Mouse (Mus musculus) hindbrain, embryonic 11.5 days (tissue): ENCODE results near the gene Krba1. TPM values are rescaled to one million over a fixed set of nuclear protein-coding genes. Genes with fewer than 3 reads are reported as not detected.

Source experiments
- ATAC-seq: fragments of 200-750 bp; cut with Nextera tagmentation; 2 replicates; pipeline ENCODE4 v1.8.0; 2017; ENCODE audit warnings: mild to moderate bottlenecking, moderate TSS enrichment, moderate library complexity; ENCODE audit not compliant: low FRiP score
- DNase-seq: peaks from one replicate; pipeline ENCODE4 v3.0.0-alpha.2; 2015; ENCODE audit warnings: low spot score
- H3K27ac ChIP-seq: fragments of 300-500 bp; sonication (generic); 2 replicates; pipeline ENCODE4 v1.5.1; 2014; ENCODE audit warnings: mild to moderate bottlenecking, low read depth, low read length
- H3K27me3 ChIP-seq: fragments of 300-500 bp; sonication (generic); 2 replicates; pipeline ENCODE4 v1.6.1; 2014; ENCODE audit warnings: mild to moderate bottlenecking, low read length, moderate library complexity, mixed read lengths; ENCODE audit not compliant: control insufficient read depth, insufficient read depth
- H3K36me3 ChIP-seq: fragments of 300-500 bp; sonication (generic); 2 replicates; pipeline ENCODE4 v1.6.1; 2014; ENCODE audit warnings: mild to moderate bottlenecking, low read length, moderate library complexity, mixed read lengths; ENCODE audit not compliant: control insufficient read depth, insufficient read depth
- H3K4me1 ChIP-seq: fragments of 300-500 bp; sonication (generic); replicated peaks from 2 replicates; pipeline ENCODE4 v1.6.1; 2014; ENCODE audit warnings: low read length, mixed read lengths; ENCODE audit not compliant: control insufficient read depth, insufficient read depth
- H3K4me2 ChIP-seq: fragments of 300-500 bp; sonication (generic); replicated peaks from 2 replicates; pipeline ENCODE4 v1.6.1; 2014; ENCODE audit warnings: mild to moderate bottlenecking, low read depth, low read length
- H3K4me3 ChIP-seq: fragments of 300-500 bp; sonication (generic); 2 replicates; pipeline ENCODE4 v1.5.1; 2014; ENCODE audit warnings: low read depth, low read length
- H3K9ac ChIP-seq: fragments of 300-500 bp; sonication (generic); 2 replicates; pipeline ENCODE4 v1.6.1; 2014; ENCODE audit warnings: low read depth, low read length
- H3K9me3 ChIP-seq: fragments of 300-500 bp; sonication (generic); 2 replicates; pipeline ENCODE4 v1.6.1; 2016; ENCODE audit warnings: low read length; ENCODE audit not compliant: control insufficient read depth
- WGBS: fragments of 180-500 bp; shearing (Covaris S2); extraction: QIAGEN DNeasy Blood & Tissue Kit; methylation state at CpG from one replicate; pipeline ENCODE4 v1.1.7; 2014; 5-methylcytosine and 5-hydroxymethylcytosine counted together
- polyA plus RNA-seq: library from polyadenylated mRNA; unstranded; fragments of >200 nt; fragmentation: Nextera tagmentation; extraction: Ambion mirVana; gene quantifications from 2 replicates; pipeline ENCODE4 v1.2.1, GENCODE M21; 2014

Krba1 gene
- polyA plus RNA-seq, 1 experiment from 2014 or later: 19.1 TPM

- Histone ChIP-seq H3K4me1 (peaks cover 6% of the 10 kb centered on the region), H3K27ac (no peak overlapping the region), H3K4me3 (no peak overlapping the region), H3K4me2 (no peak overlapping the region), H3K36me3 (peaks cover 6% of the 10 kb centered on the region; the same call in 1 of the 2 replicates), H3K9ac (no peak overlapping the region), H3K9me3 (no peaks in the 10 kb centered on the region), H3K27me3 (peaks cover 33% of the 10 kb centered on the region)
- no peak for ATAC-seq
- WGBS: 38% methylated on average over 14 of the region's 14 CpGs
- DNase-seq: no peak
These were observed 45.1 kb downstream of the Krba1 start for GRCm38 (mm10) chr6:48440306-48441014.

GRCm38 (mm10) chr6:48443592-48444309, 48.4 kb downstream of the Krba1 start:
- Histone ChIP-seq H3K4me2 (peak overlapping the region; percentile 46), H3K36me3 (0 out of 2 replicates have a peak, but pooled peaks cover 3% of the 10 kb centered on the region), H3K27me3 (peaks cover 13% of the 10 kb centered on the region), H3K9me3 (no peaks in the 10 kb centered on the region), H3K4me1 (no peaks in the 10 kb centered on the region; the same call in none of the 2 replicates), H3K4me3 (peak overlapping the region; percentile 76), H3K27ac (peak overlapping the region; percentile 67), H3K9ac (peak overlapping the region; percentile 67)
- WGBS: 3% methylated on average over 18 of the region's 19 CpGs
- DNase-seq: peak; percentile 95
- ATAC-seq: peak; percentile 92

- Histone ChIP-seq H3K27me3 (peaks cover 5% of the 10 kb centered on the region), H3K4me1 (no peaks in the 10 kb centered on the region; the same call in none of the 2 replicates), H3K36me3 (0 out of 2 replicates have a peak, but pooled peaks cover 3% of the 10 kb centered on the region), H3K9ac (peak overlapping the region; percentile 86), H3K4me3 (peak overlapping the region; percentile 76), H3K4me2 (peak overlapping the region; percentile 99), H3K9me3 (no peaks in the 10 kb centered on the region), H3K27ac (peak overlapping the region; percentile 88)
- peak; percentile 78 for ATAC-seq
- WGBS: under 1% methylated on average over 26 of the region's 34 CpGs
- DNase-seq: peak; percentile 94
These were observed 49.2 kb downstream of the Krba1 start for GRCm38 (mm10) chr6:48444310-48445180.

- Histone ChIP-seq H3K9ac (peak within 1 kb of the TSS; percentile 86), H3K9me3 (no peaks in the 10 kb centered on the region), H3K27ac (peak within 1 kb of the TSS; percentile 88), H3K4me1 (no peaks in the 10 kb centered on the region; the same call in 1 of the 2 replicates), H3K27me3 (no peaks in the 10 kb centered on the region), H3K4me3 (peak within 1 kb of the TSS; percentile 76), H3K36me3 (0 out of 2 replicates have a peak, but pooled peaks cover 3% of the 10 kb centered on the region), H3K4me2 (peak within 1 kb of the TSS; percentile 99)
- DNase-seq (peak; percentile 63), ATAC-seq (peak; percentile 18)
- WGBS: under 1% methylated on average over 63 of the region's 65 CpGs
These were observed 50.1 kb downstream of the Krba1 start, which contains the start of gene Zfp467 for GRCm38 (mm10) chr6:48445181-48446101. TSS of gene Zfp467 (minus strand) at chr6:48445825.

GRCm38 (mm10) chr6:48446256-48446655, 50.9 kb downstream of the Krba1 start:
- H3K4me3 ChIP-seq: peak overlapping the region; percentile 76
- H3K4me2 ChIP-seq: peak overlapping the region; percentile 99
- ATAC-seq (no peak), DNase-seq (no peak)
- no peaks in the 10 kb centered on the region; the same call in 1 of the 2 replicates for H3K4me1 ChIP-seq
- H3K27me3 ChIP-seq: no peaks in the 10 kb centered on the region
- peak overlapping the region; percentile 86; the same call in 1 of the 2 replicates for H3K9ac ChIP-seq
- 0 out of 2 replicates have a peak overlapping the region, but pooled peaks have one; percentile 88 for H3K27ac ChIP-seq
- 0 out of 2 replicates have a peak, but pooled peaks cover 3% of the 10 kb centered on the region for H3K36me3 ChIP-seq
- H3K9me3 ChIP-seq: no peaks in the 10 kb centered on the region
- WGBS: 29% methylated on average over 3 of the region's 3 CpGs

- ATAC-seq (no peak), DNase-seq (no peak)
- Histone ChIP-seq H3K4me2 (no peak overlapping the region), H3K27ac (no peak overlapping the region), H3K36me3 (0 out of 2 replicates have a peak, but pooled peaks cover 3% of the 10 kb centered on the region), H3K27me3 (no peaks in the 10 kb centered on the region), H3K4me1 (no peaks in the 10 kb centered on the region; the same call in 1 of the 2 replicates), H3K9ac (no peak overlapping the region), H3K4me3 (no peak overlapping the region), H3K9me3 (no peaks in the 10 kb centered on the region)
- WGBS: 74% methylated on average over 3 of the region's 3 CpGs
These were observed 51.5 kb downstream of the Krba1 start for GRCm38 (mm10) chr6:48446896-48447295.

- H3K4me2 ChIP-seq: no peak within 1 kb of the TSS
- no peak for ATAC-seq
- H3K36me3 ChIP-seq: no peaks in the 10 kb centered on the region
- DNase-seq: no peak
- H3K9ac ChIP-seq: no peak within 1 kb of the TSS
- H3K4me3 ChIP-seq: no peak within 1 kb of the TSS
- no peaks in the 10 kb centered on the region for H3K9me3 ChIP-seq
- H3K27ac ChIP-seq: no peak within 1 kb of the TSS
- H3K27me3 ChIP-seq: no peaks in the 10 kb centered on the region
- H3K4me1 ChIP-seq: no peaks in the 10 kb centered on the region; the same call in 1 of the 2 replicates
- 95% methylated on average over 1 of the region's 1 CpGs for WGBS
These were observed 52.5 kb downstream of the Krba1 start, which contains the start of gene Sspo for GRCm38 (mm10) chr6:48447929-48448328. TSS of gene Sspo (plus strand) at chr6:48448229.
